Mouse (Mus musculus): ENCODE measurements around the gene Rnf38. TPM values are rescaled to one million over a fixed set of nuclear protein-coding genes. Genes with fewer than 3 reads are reported as not detected.

Gene Rnf38
- total RNA-seq, 4 experiments from 2014 or later: 48.8 to 55.4 (median 50.9) TPM

- no peak for DNase-seq (ENCODE audit: low spot score in 2 of 2)
Measured at GRCm38 (mm10) chr4:44224141-44224540, 9.4 kb downstream of the Rnf38 start.

DNA sequence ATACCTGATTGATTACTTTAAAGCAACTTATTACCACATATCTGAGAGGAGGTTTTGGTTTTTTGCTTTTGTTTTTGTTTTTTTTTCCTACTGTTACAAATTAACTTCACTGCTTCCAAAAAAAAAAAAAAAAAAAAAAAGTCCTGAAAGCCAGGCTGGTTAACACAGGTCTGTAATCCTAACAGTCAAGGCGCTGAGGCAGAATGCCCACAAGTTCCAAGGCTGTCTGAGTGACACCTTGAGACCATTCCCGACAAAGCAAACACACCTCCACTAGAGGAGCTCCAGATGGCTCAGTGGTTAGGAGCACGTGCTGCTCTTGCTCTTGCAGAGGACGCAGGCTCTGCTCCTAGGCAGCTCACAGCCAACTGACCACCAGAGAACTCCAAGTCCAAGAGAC, 10.1 kb downstream of the Rnf38 start:
- DNase-seq (ENCODE audit: low spot score in 2 of 2): no peak

DNA sequence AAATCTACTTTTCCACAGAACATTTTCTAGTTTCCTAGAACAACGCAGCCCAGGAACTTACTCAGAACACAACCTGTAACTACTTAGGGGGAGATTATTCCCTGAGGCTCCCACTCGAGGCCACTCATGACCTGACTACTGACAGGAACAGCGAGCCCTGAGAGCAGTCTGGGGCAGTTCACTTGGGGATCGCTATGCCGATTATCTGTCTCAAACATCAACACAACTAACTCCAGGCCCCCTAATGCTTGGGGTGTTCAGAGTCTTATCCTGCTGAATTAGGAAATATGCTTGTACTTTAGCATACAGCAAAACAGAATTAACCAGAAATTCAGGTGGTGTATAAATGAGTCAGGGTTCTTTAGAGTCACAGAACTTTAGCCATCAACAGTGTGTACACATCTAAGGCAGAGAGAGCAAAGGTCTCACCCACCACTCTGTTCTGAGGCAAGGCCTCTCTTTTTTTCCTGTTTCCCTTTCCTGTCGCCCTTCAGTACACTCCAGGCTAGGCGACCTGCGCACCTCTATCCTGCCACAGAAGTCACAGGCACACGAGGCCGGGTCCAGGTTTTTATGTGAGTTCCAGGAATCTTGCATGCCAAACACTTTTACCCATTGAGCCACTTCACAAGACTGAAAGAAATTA, 16.7 kb downstream of the Rnf38 start:
- no peak for DNase-seq (ENCODE audit: low spot score in 2 of 2)

GRCm38 (mm10) chr4:44199968-44200367, 33.6 kb downstream of the Rnf38 start:
- no peak for DNase-seq (ENCODE audit: low spot score in 2 of 2)

GRCm38 (mm10) chr4:44187431-44187830, 46.2 kb downstream of the Rnf38 start:
- DNase-seq (ENCODE audit: low spot score in 2 of 2): no peak

GRCm38 (mm10) chr4:44183862-44184261, 49.7 kb downstream of the Rnf38 start:
- DNase-seq (ENCODE audit: low spot score in 2 of 2): no peak

DNA sequence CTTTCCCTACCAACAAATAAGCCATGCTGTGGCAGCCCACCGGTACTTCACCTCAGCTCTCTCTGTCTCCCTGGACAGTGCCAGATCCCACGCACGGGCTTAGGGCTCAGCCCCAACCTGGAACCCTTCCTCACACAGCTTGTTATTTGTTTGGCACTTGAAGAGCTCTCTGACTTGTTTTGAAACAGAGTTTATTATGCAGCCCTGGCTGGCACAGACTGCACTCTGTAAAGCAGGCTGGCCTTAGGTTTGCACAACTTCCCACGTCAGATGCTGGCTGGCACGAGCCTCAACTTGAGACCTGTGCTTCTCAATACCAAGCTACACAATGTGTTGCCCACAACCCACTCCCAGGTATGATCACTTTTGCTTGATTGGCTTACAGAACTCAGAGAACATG, 53.8 kb downstream of the Rnf38 start:
- peak; percentile 18 to 25 for DNase-seq (ENCODE audit: low spot score in 2 of 2)

GRCm38 (mm10) chr4:44173177-44173576, 60.4 kb downstream of the Rnf38 start:
- DNase-seq (ENCODE audit: low spot score in 2 of 2): peak; percentile 30 to 41

GRCm38 (mm10) chr4:44172676-44173075, 60.9 kb downstream of the Rnf38 start:
- DNase-seq (ENCODE audit: low spot score in 2 of 2): no peak

GRCm38 (mm10) chr4:44169884-44170283, 63.7 kb downstream of the Rnf38 start:
- DNase-seq (ENCODE audit: low spot score in 2 of 2): no peak

GRCm38 (mm10) chr4:44168816-44169215, 64.8 kb downstream of the Rnf38 start:
- DNase-seq (ENCODE audit: low spot score in 2 of 2): no peak

GRCm38 (mm10) chr4:44168231-44168647, 65.3 kb downstream of the Rnf38 start:
- DNase-seq (ENCODE audit: low spot score in 2 of 2): peak; percentile 77 to 83

DNA sequence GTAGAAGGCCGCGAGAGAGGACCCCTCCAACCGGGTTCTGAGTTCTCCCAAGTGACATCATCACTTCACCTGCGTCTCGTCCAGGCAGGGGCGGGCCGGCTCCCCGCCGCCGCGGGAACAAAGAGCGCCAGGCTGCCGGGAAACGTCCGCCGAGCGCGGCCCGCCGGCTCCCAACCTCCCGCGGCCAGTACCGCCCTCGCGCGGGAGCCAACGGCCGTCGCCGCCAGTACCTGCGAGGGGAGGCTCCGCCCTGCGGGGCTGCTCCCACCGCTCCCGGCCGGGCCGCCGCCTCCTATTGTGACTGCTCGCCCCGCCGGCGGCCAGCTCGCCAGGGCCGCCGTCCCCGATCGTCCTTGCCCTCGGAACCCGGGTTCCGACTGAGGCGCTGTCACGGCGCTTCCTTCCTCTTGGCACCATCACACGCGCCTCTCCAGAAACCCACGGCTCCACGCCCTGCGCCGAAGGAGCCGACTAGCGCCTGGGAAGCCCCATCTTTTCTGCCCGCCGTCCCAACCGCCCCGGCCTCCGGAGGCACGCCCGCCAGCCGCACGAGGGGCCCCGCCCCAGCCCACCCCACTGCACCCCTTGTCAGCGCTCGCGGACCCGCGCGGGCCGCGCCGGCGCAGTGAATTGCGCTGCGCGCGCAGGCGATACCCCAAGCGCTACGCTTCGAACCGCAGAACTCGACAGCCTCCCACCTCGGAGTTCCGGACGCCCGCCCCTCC, 66.0 kb downstream of the Rnf38 start:
- DNase-seq (ENCODE audit: low spot score in 2 of 2): peak; percentile 22 to 51

DNA sequence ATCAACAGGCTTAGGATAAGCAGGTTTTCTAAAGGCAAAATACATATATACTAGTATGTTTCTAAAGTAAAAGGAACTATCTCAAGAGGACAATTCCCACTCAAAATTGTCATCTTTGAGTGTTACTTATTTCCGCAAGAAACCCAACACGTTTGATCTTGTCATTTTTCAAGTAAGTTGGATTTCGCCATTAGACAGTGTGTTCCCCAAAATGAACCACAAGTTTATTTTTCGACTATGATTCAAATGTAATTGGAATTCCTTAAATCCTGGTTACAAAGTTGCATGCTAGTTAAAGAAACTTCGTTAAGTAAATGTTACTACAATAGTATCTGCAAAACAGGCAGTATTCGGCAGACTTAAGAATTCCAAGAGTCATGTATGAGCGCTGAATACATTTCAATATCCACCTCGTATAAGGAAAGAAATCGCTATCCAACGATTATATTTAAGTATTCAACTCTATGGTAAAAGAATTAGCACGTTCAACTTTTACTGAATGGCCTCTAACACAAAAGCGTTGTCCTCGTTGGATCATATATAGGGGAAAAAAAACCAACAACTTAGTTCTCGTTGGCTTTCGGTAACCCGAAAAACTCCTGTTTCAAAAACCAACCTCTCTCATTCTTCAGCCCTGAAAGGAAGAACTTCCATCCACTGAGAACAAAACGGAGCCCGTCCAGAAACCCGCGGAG, 66.7 kb downstream of the Rnf38 start:
- DNase-seq (ENCODE audit: low spot score in 2 of 2): no peak

DNA sequence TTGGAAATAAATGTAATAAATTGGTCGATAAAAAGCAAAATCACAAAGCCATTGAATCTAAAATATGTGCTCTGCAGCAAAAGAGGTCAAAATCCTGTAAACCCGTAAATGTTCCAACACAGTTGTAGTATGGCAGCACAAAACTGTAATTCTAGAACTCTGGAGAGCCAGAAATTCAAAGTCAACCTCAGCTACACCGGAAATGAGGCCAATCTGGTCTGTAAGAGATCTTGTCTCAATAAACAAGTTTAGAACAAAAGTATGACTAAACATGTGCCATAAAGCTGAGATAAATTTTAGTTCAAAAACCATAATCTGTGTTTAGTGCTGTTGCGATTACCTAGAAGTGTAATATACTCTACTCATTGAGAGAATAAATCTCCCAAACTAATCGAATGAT, 69.0 kb downstream of the Rnf38 start:
- no peak for DNase-seq (ENCODE audit: low spot score in 2 of 2)

- DNase-seq (ENCODE audit: low spot score in 2 of 2): no peak
Measured at GRCm38 (mm10) chr4:44163034-44163433, 70.6 kb downstream of the Rnf38 start.

DNA sequence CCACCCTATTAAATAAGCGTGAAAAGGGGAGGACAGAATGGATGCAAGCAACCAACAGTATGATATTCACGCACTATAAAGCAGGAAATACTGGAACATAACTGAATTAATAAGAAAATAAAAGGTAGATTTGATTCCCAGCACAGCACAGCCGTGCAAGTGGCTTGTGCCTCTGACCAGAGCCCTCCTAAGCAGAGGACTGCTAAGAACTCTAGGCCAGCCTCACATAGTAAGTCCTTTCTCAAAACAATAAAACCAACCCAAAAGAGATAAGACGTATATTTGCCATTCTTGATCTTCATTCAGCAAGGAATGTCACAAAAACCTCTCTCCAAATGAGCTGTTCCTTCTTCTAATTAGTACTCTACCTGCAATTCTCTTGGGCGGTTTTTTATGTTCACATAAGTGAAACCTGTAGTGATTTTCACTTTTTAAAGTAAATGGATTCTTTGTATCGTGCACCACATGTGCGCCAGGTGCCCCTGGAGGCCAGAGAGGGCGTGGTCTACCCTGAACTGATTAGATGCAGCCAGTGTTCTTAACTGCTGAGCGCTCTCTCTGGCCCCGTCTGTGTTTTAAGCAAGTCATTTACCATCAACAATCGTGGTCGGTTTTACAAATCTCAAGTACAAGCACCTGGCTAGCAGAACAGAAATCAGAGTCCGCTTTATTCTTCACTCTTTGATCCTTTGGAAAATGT, 72.4 kb downstream of the Rnf38 start:
- no peak for DNase-seq (ENCODE audit: low spot score in 2 of 2)

GRCm38 (mm10) chr4:44159839-44160238, 73.8 kb downstream of the Rnf38 start:
- no peak for DNase-seq (ENCODE audit: low spot score in 2 of 2)

GRCm38 (mm10) chr4:44156481-44156880, 77.1 kb downstream of the Rnf38 start:
- DNase-seq (ENCODE audit: low spot score in 2 of 2): no peak

DNA sequence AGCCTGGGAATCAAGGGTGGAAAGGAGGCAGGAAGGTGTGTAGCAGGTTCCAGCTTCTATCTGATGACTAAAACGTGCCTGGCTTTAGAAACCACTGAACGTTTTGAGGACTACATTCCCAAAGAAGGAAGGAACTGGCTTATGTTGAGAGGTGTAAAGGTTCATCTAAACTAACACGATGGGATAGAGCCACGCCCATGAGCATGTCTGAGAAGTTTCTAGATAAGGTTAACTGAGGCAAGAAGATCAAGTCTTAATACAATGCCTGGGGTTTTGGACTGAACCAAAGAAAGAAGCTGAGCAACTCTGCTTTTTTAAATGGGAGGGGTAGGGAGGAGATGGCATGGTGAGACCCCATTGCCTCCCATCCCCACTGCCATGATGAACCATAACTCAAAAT, 78.7 kb downstream of the Rnf38 start:
- no peak for DNase-seq (ENCODE audit: low spot score in 2 of 2)

DNA sequence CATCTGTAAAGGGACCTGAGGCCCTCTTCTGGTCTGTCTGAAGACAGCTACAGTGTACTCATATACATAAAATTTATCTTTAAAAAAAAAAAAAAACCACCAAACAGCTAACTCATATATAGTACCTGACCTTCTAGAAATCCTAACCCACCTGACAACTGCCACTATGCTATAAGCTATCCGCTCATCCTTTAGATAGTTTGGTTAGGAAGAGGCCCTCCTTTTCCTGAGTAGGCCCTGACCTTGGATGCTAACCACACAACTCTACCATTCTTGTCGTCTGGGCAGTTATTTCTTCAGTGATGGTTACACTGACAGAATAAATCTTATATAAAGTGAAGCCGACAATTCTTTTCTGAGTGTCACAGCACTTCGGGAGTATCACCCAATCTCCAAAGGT, 80.7 kb downstream of the Rnf38 start:
- DNase-seq (ENCODE audit: low spot score in 2 of 2): no peak

DNA sequence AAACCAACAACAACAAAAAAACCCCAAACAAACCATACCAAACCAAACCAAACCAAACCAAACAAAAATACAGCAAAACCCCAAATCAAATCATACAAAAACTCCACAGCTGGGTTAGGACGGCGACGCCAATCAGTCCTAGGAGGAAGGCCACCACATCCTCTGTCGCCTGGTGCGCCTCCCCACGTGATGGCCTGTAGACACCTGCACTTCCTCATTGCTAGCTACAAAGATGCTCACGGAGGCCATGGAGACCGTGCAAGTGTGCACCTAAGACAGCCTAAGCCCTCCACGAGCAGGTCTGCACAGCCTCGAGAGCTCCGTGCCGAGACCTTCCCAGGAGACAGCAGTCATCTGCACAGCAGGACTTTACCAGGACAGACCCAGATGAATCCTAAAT, 106.8 kb downstream of the Rnf38 start:
- DNase-seq (ENCODE audit: low spot score in 2 of 2): no peak
